Mouse (Mus musculus): ENCODE results near the gene Gm48551.

Gene Gm48551

DNA sequence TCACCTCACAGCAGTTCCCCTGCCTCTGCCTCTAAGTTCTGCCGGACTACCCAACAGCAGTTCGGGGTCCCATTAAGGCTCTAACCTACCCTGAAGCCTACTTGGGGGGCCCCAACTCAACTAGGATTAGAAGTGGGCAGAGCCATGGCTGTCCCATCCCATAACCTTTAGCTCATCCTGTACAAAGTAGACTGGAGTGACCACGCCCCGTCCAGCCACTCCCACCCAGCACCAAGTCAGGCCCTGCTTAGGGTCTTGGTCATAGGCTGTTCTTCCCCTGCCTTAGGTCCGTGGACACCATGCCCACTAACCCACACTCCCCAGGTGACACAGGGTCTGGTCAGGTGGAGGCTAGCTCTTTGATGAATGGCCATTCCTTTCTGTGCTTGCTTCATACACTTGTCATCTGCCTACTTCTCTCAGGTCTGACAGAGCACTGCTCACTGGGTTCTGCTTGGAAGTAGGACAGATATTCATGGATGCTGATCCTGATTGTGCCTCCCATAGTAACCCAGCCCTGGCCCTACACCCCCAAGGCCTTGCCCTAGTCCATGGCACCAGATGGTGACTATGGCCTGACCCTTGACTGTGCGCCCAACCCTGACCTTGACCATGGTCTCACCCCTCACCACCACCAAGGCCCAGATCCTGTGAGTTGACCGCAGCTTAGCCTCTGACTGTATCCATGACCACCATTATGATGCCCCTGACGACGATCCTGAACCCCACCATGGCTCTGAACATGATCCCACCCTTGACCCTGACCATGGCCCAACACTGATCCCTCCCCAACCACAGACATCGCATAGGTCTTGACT lies 35.1 kb downstream of the Gm48551 start:
- DNase-seq = peak; percentile 2

GRCm38 (mm10) chr10:81420191-81420767 lies 36.0 kb downstream of the Gm48551 start:
- DNase-seq = peak; percentile 15

- DNase-seq = no peak
These were observed 37.0 kb downstream of the Gm48551 start for GRCm38 (mm10) chr10:81421041-81421796.

DNA sequence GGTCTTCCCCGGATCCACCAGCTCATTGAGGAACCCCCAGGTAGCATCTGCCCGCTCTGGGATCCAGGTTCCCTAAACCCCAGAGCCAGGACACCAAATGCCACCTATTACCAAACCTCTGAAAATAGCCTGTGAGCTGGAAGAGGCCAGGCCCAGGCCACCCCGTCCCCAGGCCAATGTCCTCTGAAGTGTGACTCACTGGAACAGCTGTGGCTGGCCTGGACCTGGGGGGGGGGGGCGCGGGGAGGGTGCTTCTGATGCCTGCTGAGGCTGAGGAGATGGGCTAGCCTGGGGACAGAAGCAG lies 37.5 kb downstream of the Gm48551 start:
- peak; percentile 9 for DNase-seq

DNA sequence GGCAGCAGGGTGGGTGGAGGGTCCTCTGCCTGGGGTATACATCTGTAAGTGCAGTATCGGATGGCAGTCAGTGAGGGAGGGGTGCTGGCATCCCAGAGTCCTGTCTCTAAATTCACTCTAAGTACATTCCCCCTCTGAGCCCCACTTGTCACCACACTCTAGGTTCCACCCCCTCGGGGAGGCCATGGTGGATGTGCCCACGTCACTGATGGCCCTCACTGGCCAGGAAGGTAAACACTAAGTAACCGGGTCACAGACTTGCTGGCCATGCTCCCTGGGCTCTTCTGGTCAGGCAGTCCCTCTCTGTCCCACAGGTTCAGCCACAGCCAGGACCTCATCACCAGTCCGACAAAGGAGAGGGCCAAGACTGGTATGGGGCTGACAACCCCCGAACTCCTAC lies 37.9 kb downstream of the Gm48551 start:
- no peak for DNase-seq

DNA sequence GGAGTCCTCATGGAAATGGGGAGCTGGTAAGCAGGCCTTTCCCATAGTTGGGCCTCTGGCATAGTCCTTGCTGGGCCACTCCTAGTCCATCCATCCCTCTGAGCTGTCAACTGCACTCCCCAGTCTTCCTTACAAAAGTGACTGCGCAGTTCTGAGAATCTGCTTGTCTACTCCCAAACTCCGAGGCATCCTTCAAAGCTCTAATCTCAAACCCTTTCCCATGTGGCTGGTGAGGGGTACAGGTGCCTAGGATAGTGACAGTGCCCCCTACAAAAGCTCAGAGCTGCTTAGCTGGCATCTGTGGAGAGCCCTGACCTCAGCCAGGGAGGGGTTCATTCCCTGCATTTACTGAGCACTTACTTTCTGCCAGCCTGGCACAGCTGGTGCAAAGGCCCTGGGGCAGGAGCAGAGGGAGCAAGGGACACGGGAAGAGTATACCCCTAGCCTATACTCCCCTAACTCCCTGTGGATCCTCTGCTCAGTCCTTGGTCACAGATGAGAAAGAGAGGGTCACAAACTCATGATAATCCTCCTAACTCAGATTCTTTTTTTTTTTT lies 38.5 kb downstream of the Gm48551 start:
- no peak for DNase-seq

- DNase-seq = peak; percentile 7
These were observed 39.4 kb downstream of the Gm48551 start for GRCm38 (mm10) chr10:81423476-81424245.

DNA sequence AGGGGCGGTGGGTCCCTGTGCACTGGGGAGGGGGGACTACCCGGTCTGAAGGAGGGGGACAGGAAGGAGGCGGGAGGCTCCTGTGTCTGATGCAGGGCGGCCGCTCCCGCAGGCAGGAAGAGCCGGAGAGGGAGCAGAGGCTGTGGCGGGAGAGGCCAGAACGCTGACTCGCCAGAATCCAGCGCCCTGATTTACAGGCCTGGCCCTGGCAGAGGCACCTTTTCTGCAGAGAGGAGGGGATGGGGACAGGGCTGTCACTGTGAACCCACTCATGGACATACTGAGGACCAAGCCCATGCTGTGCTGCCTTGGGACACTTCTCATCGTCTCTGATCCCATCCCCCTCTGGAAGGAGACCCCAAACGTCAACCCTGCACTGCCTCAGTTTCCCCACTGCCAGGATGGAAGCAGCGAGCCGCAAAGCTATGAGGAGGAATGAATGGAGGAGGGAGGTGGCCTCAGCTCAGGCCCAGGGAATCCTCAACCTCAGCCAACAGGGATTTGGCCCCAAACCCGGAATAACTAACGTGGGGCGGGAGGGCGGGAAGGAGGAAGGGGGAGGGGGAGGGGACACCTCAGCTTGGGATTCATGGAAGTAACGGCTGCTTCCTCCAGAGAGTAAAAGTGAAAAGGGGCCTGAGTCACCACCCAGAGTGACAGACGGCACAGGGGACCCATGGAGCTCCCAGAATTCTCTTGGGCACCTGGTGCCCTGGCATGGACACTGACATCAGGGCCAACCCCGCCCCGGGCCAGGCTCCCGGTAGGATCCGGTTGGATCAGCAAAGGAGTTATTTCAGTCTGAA lies 40.2 kb downstream of the Gm48551 start:
- DNase-seq = peak; percentile 82

DNA sequence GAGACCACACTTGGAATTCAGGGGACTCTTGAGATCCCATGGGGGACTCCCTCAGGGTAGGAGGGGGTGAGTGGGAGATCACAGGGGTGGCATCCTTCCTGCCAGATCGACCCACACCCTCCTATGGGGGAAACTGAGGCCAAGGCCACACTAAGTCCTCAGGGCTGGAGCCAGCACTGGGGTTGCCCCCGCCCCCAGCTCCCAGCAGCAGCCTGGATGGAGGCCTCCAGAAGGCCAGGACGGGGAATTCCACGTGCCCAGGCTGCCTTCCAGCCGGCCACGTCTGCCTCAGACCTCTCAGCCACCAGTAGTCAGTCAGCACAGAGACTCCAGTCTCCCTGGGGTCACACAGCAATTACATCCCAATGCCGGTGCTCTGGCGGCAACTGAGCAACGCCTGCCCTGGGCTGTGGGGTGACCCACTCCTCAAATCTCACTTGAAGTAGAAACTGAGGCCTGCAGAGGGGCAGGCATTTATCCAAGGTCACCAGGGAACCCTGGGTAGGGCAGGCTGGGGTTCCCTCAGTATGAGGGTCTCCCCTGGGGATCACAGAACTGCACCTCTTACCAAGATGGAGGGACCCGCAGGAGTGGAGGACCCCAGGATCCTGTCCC lies 41.1 kb downstream of the Gm48551 start:
- DNase-seq = peak; percentile 56

GRCm38 (mm10) chr10:81426081-81426671 lies 41.9 kb downstream of the Gm48551 start:
- peak; percentile 41 for DNase-seq

DNA sequence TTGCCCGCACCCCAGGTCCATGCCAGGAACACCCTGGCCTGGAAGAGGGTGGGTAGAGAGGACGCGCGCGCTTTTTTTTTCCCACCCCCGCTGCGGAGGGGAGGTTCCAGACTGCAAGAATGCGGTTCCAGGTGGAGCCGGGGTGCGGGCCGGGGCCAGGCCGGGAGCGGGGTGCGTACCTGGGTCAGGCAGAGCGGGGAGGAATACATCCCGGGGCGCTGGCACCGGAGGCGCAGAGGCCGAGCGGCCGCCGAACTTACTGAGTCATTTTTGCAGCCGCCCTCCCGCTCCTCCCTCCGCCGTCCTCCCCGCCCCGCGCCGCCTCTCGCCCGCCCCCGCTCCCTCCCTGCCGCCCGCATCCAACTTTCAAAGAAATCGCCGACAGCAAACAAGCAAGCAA lies 42.6 kb downstream of the Gm48551 start:
- DNase-seq = peak; percentile 82

DNA sequence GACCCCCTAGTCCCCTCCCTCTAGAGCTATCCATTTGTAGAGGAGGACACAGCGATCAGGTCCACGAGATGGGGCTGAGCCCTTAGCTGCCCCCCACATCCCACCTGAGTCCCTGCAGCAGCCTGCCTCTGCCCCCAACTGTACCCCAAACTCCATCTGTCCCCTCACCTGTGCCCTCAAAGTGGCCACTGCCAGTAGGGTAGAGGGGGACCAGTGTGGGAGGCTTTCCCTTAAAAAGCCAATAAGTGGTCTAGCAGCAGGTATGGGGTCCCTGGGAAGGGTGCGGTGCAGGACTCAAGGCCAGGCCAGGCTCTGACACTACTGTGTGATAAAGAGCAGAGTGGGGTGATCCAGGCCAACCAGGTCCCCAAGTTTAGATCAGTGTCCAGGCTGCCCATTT lies 43.1 kb downstream of the Gm48551 start:
- no peak for DNase-seq

- DNase-seq = peak; percentile 13
These were observed 43.7 kb downstream of the Gm48551 start for GRCm38 (mm10) chr10:81427804-81428506.

GRCm38 (mm10) chr10:81428507-81428870 lies 44.2 kb downstream of the Gm48551 start:
- DNase-seq = peak; percentile 2

- DNase-seq = peak; percentile 6
These were observed 44.8 kb downstream of the Gm48551 start for GRCm38 (mm10) chr10:81429092-81429491.

DNA sequence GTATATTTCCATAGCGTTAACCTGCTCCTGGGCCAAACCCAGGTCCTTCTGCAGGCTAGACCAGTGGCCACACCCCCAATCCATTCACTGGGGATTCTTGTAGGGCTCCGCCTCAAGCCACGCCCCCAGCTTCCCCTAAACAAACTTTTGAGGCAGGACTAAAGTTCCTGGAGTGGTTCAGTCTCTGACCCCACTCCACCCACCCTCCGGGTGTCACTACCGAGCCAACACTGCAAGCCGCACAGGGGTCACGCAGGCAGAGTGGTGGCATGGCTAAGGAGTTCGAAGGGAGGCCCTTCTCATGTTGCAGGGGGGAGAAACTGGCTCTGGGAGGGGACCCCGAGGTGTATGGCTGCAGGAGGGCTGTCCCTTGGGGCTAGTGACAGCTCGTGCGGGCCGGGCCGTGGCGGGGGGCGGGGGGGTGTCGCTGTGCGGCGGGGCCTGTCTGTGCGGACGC lies 45.4 kb downstream of the Gm48551 start:
- DNase-seq = peak; percentile 95

DNA sequence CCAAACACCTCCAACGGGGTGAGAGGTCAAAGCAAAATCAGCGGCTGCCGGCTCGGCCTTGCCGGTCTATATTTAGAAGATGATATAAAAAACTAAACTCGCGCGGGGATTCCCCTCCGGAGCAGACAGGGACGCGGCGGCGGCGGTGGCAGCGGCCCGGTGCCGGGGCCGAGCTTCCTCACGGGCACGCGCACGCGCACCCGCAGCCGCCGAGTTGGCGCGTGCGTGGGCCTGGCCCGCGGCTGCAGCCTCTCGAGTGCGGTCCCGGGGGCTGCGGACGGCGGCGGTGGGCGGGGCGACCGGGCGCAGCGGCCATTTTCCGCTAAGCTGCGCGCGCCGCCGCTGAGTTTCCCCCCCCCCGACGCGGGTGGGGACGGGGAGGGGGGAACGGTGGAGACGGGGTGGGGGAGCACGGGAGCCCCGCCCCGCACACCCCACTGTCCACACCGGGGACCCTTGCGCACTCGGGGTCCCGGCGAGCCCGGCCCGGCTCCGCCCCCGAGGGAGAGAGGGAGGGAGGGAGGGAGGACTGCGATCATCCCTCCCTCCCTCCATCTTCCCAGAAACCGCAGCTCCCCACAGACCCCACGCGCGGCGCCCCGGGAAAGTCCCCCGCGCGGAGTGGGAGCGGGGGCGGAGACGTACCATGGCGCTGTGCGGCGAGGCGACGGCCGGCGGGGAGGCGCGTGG lies 46.0 kb downstream of the Gm48551 start:
- peak; percentile 91 for DNase-seq

DNA sequence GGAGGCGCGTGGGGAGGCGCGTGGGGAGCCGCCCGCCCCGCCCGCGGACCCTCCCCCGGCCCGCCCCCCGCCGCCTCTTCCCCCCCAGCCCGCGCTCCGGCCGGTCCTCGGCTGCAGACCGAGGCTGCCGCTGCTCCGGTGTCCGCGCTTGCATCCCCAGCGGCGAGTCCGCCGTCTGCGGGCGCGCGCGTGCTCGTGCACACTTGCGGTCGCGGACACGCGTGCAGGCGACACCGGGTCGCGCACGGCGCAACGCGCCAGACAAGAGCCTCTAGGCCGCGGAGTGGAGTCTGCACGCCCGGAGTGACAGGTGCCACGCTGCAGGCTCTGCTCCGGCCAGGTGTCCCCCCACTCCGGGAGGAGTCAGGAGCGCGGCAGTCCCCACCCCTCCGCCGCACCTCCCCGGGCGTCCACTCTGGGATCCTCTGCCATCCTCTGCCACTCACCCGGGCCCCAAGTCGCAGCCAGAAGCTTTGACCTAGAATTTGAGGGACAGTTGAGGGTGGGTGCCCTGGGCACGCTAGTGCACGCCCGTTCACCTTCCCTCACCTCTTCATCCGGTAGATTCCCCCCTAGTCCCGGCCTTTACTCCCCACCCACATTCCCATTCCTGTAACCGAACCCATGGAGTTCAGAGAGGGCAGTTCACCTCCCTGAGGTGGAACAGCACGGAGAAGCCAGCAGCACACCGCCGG lies 46.7 kb downstream of the Gm48551 start:
- peak; percentile 82 for DNase-seq
